Mouse (Mus musculus): ENCODE results near the gene Prcc. TPM values are rescaled to one million over a fixed set of nuclear protein-coding genes. Genes with fewer than 3 reads are reported as not detected.
A peak's percentile ranks its signal among the peaks of the same experiment; 100 is the strongest.

Prcc gene
- polyA plus RNA-seq, 1 experiment from 2014 or later: 20.6 TPM

- Histone ChIP-seq H3K36me3 (replicated peaks) (peaks cover 74% of the 10 kb centered on the region), H3K4me3 (no peak overlapping the region), H3K9me3 (no peaks in the 10 kb centered on the region), H3K27ac (replicated peaks) (no peak overlapping the region), H3K4me1 (peaks cover 22% of the 10 kb centered on the region), H3K27me3 (replicated peaks; ENCODE audit: low read depth, poor library complexity, severe bottlenecking) (no peaks in the 10 kb centered on the region)
- peak; percentile 12 for DNase-seq (ENCODE audit: low spot score)
- 67% methylated on average over 8 of the region's 8 CpGs for WGBS
These were observed 27.7 kb downstream of the Prcc start for GRCm38 (mm10) chr3:87857666-87858065.

- H3K36me3 ChIP-seq (replicated peaks): peaks cover 57% of the 10 kb centered on the region
- no peak for DNase-seq (ENCODE audit: low spot score)
- 89% methylated on average over 8 of the region's 8 CpGs for WGBS
These were observed 29.5 kb downstream of the Prcc start for GRCm38 (mm10) chr3:87855936-87856335.

GRCm38 (mm10) chr3:87854795-87855568 is 30.4 kb downstream of the Prcc start:
- H3K27me3 ChIP-seq (replicated peaks; ENCODE audit: low read depth, poor library complexity, severe bottlenecking): no peaks in the 10 kb centered on the region
- H3K9me3 ChIP-seq: no peaks in the 10 kb centered on the region
- no peak overlapping the region for H3K27ac ChIP-seq (replicated peaks)
- H3K36me3 ChIP-seq (replicated peaks): peaks cover 48% of the 10 kb centered on the region
- peaks cover 30% of the 10 kb centered on the region for H3K4me1 ChIP-seq
- DNase-seq (ENCODE audit: low spot score): no peak
- WGBS: 71% methylated on average over 7 of the region's 7 CpGs
- no peak overlapping the region for H3K4me3 ChIP-seq

More at GRCm38 (mm10) chr3:87855936-87856335, 29.5 kb downstream of the Prcc start:
- Histone ChIP-seq H3K9me3 (no peaks in the 10 kb centered on the region), H3K4me3 (no peak overlapping the region), H3K27me3 (replicated peaks; ENCODE audit: low read depth, poor library complexity, severe bottlenecking) (no peaks in the 10 kb centered on the region), H3K4me1 (peaks cover 22% of the 10 kb centered on the region), H3K27ac (replicated peaks) (no peak overlapping the region)

- Histone ChIP-seq H3K4me1 (peaks cover 27% of the 10 kb centered on the region), H3K9me3 (no peaks in the 10 kb centered on the region), H3K27me3 (replicated peaks; ENCODE audit: low read depth, poor library complexity, severe bottlenecking) (no peaks in the 10 kb centered on the region), H3K36me3 (replicated peaks) (no peaks in the 10 kb centered on the region), H3K4me3 (no peak overlapping the region), H3K27ac (replicated peaks) (no peak overlapping the region)
- no peak for DNase-seq (ENCODE audit: low spot score)
- WGBS: 85% methylated on average over 14 of the region's 14 CpGs
These were observed 36.3 kb downstream of the Prcc start for GRCm38 (mm10) chr3:87849117-87849516.

- WGBS: 71% methylated on average over 5 of the region's 5 CpGs
- Histone ChIP-seq H3K4me1 (peaks cover 16% of the 10 kb centered on the region; the same call in 1 of the 2 replicates), H3K27ac (replicated peaks) (no peak overlapping the region), H3K36me3 (replicated peaks) (no peaks in the 10 kb centered on the region), H3K27me3 (replicated peaks; ENCODE audit: low read depth, poor library complexity, severe bottlenecking) (no peaks in the 10 kb centered on the region), H3K4me3 (no peak overlapping the region), H3K9me3 (no peaks in the 10 kb centered on the region)
- DNase-seq (ENCODE audit: low spot score): no peak
These were observed 37.7 kb downstream of the Prcc start for GRCm38 (mm10) chr3:87847680-87848079.

- peaks cover 16% of the 10 kb centered on the region; the same call in 1 of the 2 replicates for H3K4me1 ChIP-seq
- no peaks in the 10 kb centered on the region for H3K9me3 ChIP-seq
- H3K27ac ChIP-seq (replicated peaks): no peak within 1 kb of the TSS
- no peak for DNase-seq (ENCODE audit: low spot score)
- H3K27me3 ChIP-seq (replicated peaks; ENCODE audit: low read depth, poor library complexity, severe bottlenecking): no peaks in the 10 kb centered on the region
- no peaks in the 10 kb centered on the region for H3K36me3 ChIP-seq (replicated peaks)
- H3K4me3 ChIP-seq: no peak within 1 kb of the TSS
- WGBS: 74% methylated on average over 7 of the region's 7 CpGs
These were observed 38.7 kb downstream of the Prcc start, which contains the start of gene Sh2d2a for GRCm38 (mm10) chr3:87846650-87847110. Sh2d2a (plus strand) TSS chr3:87846755.

- 73% methylated on average over 4 of the region's 4 CpGs for WGBS
- DNase-seq (ENCODE audit: low spot score): no peak
These were observed 39.2 kb downstream of the Prcc start for GRCm38 (mm10) chr3:87846186-87846585.

GRCm38 (mm10) chr3:87844981-87845380 is 40.4 kb downstream of the Prcc start:
- 82% methylated on average over 4 of the region's 4 CpGs for WGBS
- Histone ChIP-seq H3K27me3 (replicated peaks; ENCODE audit: low read depth, poor library complexity, severe bottlenecking) (peaks cover 5% of the 10 kb centered on the region; the same call in 1 of the 2 replicates), H3K36me3 (replicated peaks) (no peaks in the 10 kb centered on the region), H3K4me1 (peaks cover 9% of the 10 kb centered on the region; the same call in 1 of the 2 replicates), H3K9me3 (no peaks in the 10 kb centered on the region), H3K27ac (replicated peaks) (no peak overlapping the region), H3K4me3 (no peak overlapping the region)
- no peak for DNase-seq (ENCODE audit: low spot score)

More at GRCm38 (mm10) chr3:87846186-87846585, 39.2 kb downstream of the Prcc start:
- H3K27me3 ChIP-seq (replicated peaks; ENCODE audit: low read depth, poor library complexity, severe bottlenecking): no peaks in the 10 kb centered on the region
- H3K27ac ChIP-seq (replicated peaks): no peak overlapping the region
- no peak overlapping the region for H3K4me3 ChIP-seq
- no peaks in the 10 kb centered on the region for H3K36me3 ChIP-seq (replicated peaks)
- H3K9me3 ChIP-seq: no peaks in the 10 kb centered on the region
- H3K4me1 ChIP-seq: peaks cover 16% of the 10 kb centered on the region; the same call in 1 of the 2 replicates

- H3K36me3 ChIP-seq (replicated peaks): no peaks in the 10 kb centered on the region
These were observed 44.5 kb downstream of the Prcc start for GRCm38 (mm10) chr3:87840858-87841257.

GRCm38 (mm10) chr3:87838622-87839021 is 46.8 kb downstream of the Prcc start:
- Histone ChIP-seq H3K36me3 (replicated peaks) (no peaks in the 10 kb centered on the region), H3K27me3 (replicated peaks; ENCODE audit: low read depth, poor library complexity, severe bottlenecking) (peaks cover 13% of the 10 kb centered on the region; the same call in 1 of the 2 replicates), H3K9me3 (no peaks in the 10 kb centered on the region), H3K4me1 (no peaks in the 10 kb centered on the region), H3K4me3 (no peak overlapping the region), H3K27ac (replicated peaks) (no peak overlapping the region)
- WGBS: 3% methylated on average over 4 of the region's 4 CpGs
- DNase-seq (ENCODE audit: low spot score): peak; percentile 80

More at GRCm38 (mm10) chr3:87840858-87841257, 44.5 kb downstream of the Prcc start:
- Histone ChIP-seq H3K4me3 (no peak overlapping the region), H3K4me1 (no peaks in the 10 kb centered on the region), H3K27ac (replicated peaks) (no peak overlapping the region), H3K9me3 (no peaks in the 10 kb centered on the region), H3K27me3 (replicated peaks; ENCODE audit: low read depth, poor library complexity, severe bottlenecking) (peaks cover 13% of the 10 kb centered on the region; the same call in 1 of the 2 replicates)
- no peak for DNase-seq (ENCODE audit: low spot score)

- DNase-seq (ENCODE audit: low spot score): no peak
- 69% methylated on average over 5 of the region's 5 CpGs for WGBS
- H3K27me3 ChIP-seq (replicated peaks; ENCODE audit: low read depth, poor library complexity, severe bottlenecking): no peaks in the 10 kb centered on the region
- no peak overlapping the region for H3K4me3 ChIP-seq
- no peaks in the 10 kb centered on the region for H3K9me3 ChIP-seq
- H3K27ac ChIP-seq (replicated peaks): no peak overlapping the region
- H3K36me3 ChIP-seq (replicated peaks): no peaks in the 10 kb centered on the region
- H3K4me1 ChIP-seq: no peaks in the 10 kb centered on the region
These were observed 51.9 kb downstream of the Prcc start for GRCm38 (mm10) chr3:87833482-87833881.

- no peak overlapping the region for H3K27ac ChIP-seq (replicated peaks)
- 88% methylated on average over 7 of the region's 7 CpGs for WGBS
- H3K4me3 ChIP-seq: no peak overlapping the region
- H3K4me1 ChIP-seq: no peaks in the 10 kb centered on the region
- no peaks in the 10 kb centered on the region for H3K27me3 ChIP-seq (replicated peaks; ENCODE audit: low read depth, poor library complexity, severe bottlenecking)
- DNase-seq (ENCODE audit: low spot score): no peak
- no peaks in the 10 kb centered on the region for H3K36me3 ChIP-seq (replicated peaks)
- H3K9me3 ChIP-seq: no peaks in the 10 kb centered on the region
These were observed 53.1 kb downstream of the Prcc start for GRCm38 (mm10) chr3:87832109-87832859.
